Mouse (Mus musculus) cortical plate, adult 2 months (tissue): ENCODE data around the gene Arid1b.

Source experiments
- CTCF ChIP-seq: fragments of 200-500 bp; IDR thresholded peaks from 2 replicates; pipeline ENCODE4 v1.5.1; 2011; ENCODE audit warnings: mild to moderate bottlenecking, control low read depth, low read length; ENCODE audit not compliant: insufficient read depth; ENCODE audit errors: extremely low read depth
- POLR2A ChIP-seq: fragments of 200-500 bp; IDR thresholded peaks from 2 replicates; pipeline ENCODE4 v1.6.1; 2011; ENCODE audit warnings: mild to moderate bottlenecking, low read length, control low read depth; ENCODE audit not compliant: insufficient read depth; ENCODE audit errors: extremely low read depth

DNA sequence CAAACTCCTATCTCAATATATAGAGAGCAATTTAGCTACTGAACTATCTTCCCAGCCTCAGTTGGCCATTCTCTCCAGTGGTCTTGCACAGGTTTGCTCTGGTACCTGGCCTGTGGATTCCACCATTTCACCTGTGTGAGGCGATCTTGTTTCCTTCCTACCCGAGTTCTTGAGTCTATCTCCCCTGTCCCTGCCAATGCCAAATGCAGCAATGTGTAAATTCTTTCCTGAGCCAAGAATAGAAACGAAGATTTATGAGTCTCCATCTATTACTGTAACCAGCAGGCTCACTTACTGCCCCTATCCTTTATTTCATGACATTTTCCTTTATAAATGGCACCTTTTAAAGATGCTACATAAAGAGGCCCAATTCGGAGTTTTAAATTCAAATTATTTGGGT lies 376.9 kb downstream of the Arid1b start:
- no peak for TF ChIP-seq POLR2A
- no peak for TF ChIP-seq CTCF
